Mouse (Mus musculus) adrenal gland, postnatal 14 days (tissue): ENCODE data around the gene Olfr819. TPM values are rescaled to one million over a fixed set of nuclear protein-coding genes. Genes with fewer than 3 reads are reported as not detected.
"Not testable (repeated sequence)": the region's sequence is repeated elsewhere in the genome, so short reads cannot be mapped to it uniquely, and the experiment has no call there.

Source experiments
- DNase-seq: peaks from one replicate; pipeline ENCODE4 v3.0.0; 2021; ENCODE audit warnings: mixed read lengths
- long read RNA-seq, 2 experiments: library from polyadenylated mRNA; stranded (forward); transcript quantifications; one replicate each; pipeline ENCODE4 v2.0.0; 2021
- total RNA-seq: library from RNA; stranded (reverse); gene quantifications from 2 replicates; pipeline ENCODE4 v1.2.3, GENCODE M21; 2021

Gene Olfr819
- not detected in 2 replicates for total RNA-seq
- long read RNA-seq, experiment 1, result 0 reads
- long read RNA-seq, experiment 2, result 0 reads

GRCm38 (mm10) chr10:129967166-129967565 is at the start of gene Olfr819:
Gene Olfr819, minus strand, starts transcription at chr10:129967266.
- not testable (repeated sequence) for DNase-seq

- no peak for DNase-seq
Measured at GRCm38 (mm10) chr10:130012321-130012720, 45.3 kb upstream of the Olfr819 start, which contains the start of gene Olfr820. Gene Olfr820, plus strand, starts transcription at chr10:130012621.

GRCm38 (mm10) chr10:130005366-130005765 is 38.3 kb upstream of the Olfr819 start:
- not testable (repeated sequence) for DNase-seq

GRCm38 (mm10) chr10:130004104-130004503 is 37.0 kb upstream of the Olfr819 start:
- not testable (repeated sequence) for DNase-seq

- not testable (repeated sequence) for DNase-seq
Measured at GRCm38 (mm10) chr10:129984962-129985361, 17.9 kb upstream of the Olfr819 start, which contains the start of gene Gm10310. Gene Gm10310, minus strand, starts transcription at chr10:129985062.

- not testable (repeated sequence) for DNase-seq
Measured at GRCm38 (mm10) chr10:129981867-129982266, 14.8 kb upstream of the Olfr819 start.

- not testable (repeated sequence) for DNase-seq
Measured at GRCm38 (mm10) chr10:129976040-129976439, 9.0 kb upstream of the Olfr819 start, which contains the start of gene Olfr247. Gene Olfr247, minus strand, starts transcription at chr10:129976140.

GRCm38 (mm10) chr10:129972994-129973393 is 5.9 kb upstream of the Olfr819 start:
- not testable (repeated sequence) for DNase-seq

GRCm38 (mm10) chr10:129966232-129966631 is 834 bp downstream of the Olfr819 start:
- DNase-seq, result not testable (repeated sequence)

- DNase-seq, result no peak
Measured at GRCm38 (mm10) chr10:129949000-129949399, 18.1 kb downstream of the Olfr819 start, which contains the start of gene Olfr818. Gene Olfr818, minus strand, starts transcription at chr10:129949100.

- no peak for DNase-seq
Measured at GRCm38 (mm10) chr10:129915497-129915896, 51.6 kb downstream of the Olfr819 start, which contains the start of gene Olfr816. Gene Olfr816, minus strand, starts transcription at chr10:129915597.

Other genes starting within 250 kb of the Olfr819 start
- not detected in 2 replicates for gene Olfr805, start 237.9 kb downstream of the Olfr819 start, total RNA-seq
- gene Olfr806, start 225.3 kb downstream of the Olfr819 start, total RNA-seq, result not detected in 2 replicates
- gene Olfr807, start 209.5 kb downstream of the Olfr819 start, total RNA-seq, result not detected in 2 replicates
- gene Olfr808, start 201.8 kb downstream of the Olfr819 start, total RNA-seq, result not detected in 2 replicates
- not detected in 2 replicates for gene Olfr809, start 192.6 kb downstream of the Olfr819 start, total RNA-seq
- gene Olfr810, start 172.3 kb downstream of the Olfr819 start, total RNA-seq, result not detected in 2 replicates
- not detected in 2 replicates for gene Olfr811, start 162.9 kb downstream of the Olfr819 start, total RNA-seq
- gene Olfr812, start 121.2 kb downstream of the Olfr819 start, total RNA-seq, result not detected in 2 replicates
- gene Olfr813, start 111.9 kb downstream of the Olfr819 start, total RNA-seq, result not detected in 2 replicates
- not detected in 2 replicates for gene Olfr814, start 87.4 kb downstream of the Olfr819 start, total RNA-seq
- not detected in 2 replicates for gene Olfr815, start 61.4 kb downstream of the Olfr819 start, total RNA-seq
- not detected in 2 replicates for gene Olfr816, start 51.7 kb downstream of the Olfr819 start, total RNA-seq
- not detected in 2 replicates for gene Olfr818, start 18.2 kb downstream of the Olfr819 start, total RNA-seq
- not detected in 2 replicates for gene Olfr247, start 8.9 kb upstream of the Olfr819 start, total RNA-seq
- gene Gm10310, start 17.8 kb upstream of the Olfr819 start, total RNA-seq, result not detected in 2 replicates
- gene Olfr820, start 45.4 kb upstream of the Olfr819 start, total RNA-seq, result not detected in 2 replicates
- gene Olfr821, start 63.1 kb upstream of the Olfr819 start, total RNA-seq, result not detected in 2 replicates
- gene Olfr822, start 103.9 kb upstream of the Olfr819 start, total RNA-seq, result not detected in 2 replicates
- gene Olfr823, start 148.1 kb upstream of the Olfr819 start, total RNA-seq, result not detected in 2 replicates
- gene Olfr824, start 162.7 kb upstream of the Olfr819 start, total RNA-seq, result not detected in 2 replicates
- gene Olfr825, start 199.5 kb upstream of the Olfr819 start, total RNA-seq, result not detected in 2 replicates
- not detected in 2 replicates for gene Olfr826, start 216.9 kb upstream of the Olfr819 start, total RNA-seq
- not detected in 2 replicates for gene Olfr827, start 247.1 kb upstream of the Olfr819 start, total RNA-seq